Mouse (Mus musculus) forebrain, postnatal 0 days (tissue): Measurements from ENCODE around the gene Ylpm1. TPM values are rescaled to one million over a fixed set of nuclear protein-coding genes. Genes with fewer than 3 reads are reported as not detected.

Experiments used
- ATAC-seq: fragments of 200-750 bp; cut with Nextera tagmentation; 2 replicates; pipeline ENCODE4 v1.8.0; 2017; ENCODE audit warnings: mild to moderate bottlenecking, moderate library complexity
- DNase-seq: peaks from one replicate; pipeline ENCODE4 v3.0.0-alpha.2; 2015
- H3K27ac ChIP-seq: fragments of 300-500 bp; sonication (generic); 2 replicates; pipeline ENCODE4 v1.5.1; 2014; ENCODE audit warnings: low read depth, mild to moderate bottlenecking, antibody characterized with exemption, low read length, moderate library complexity, mixed read lengths
- H3K27me3 ChIP-seq: fragments of 300-500 bp; sonication (generic); 2 replicates; pipeline ENCODE4 v1.6.1; 2014; ENCODE audit warnings: mild to moderate bottlenecking, low read length, mixed read lengths; ENCODE audit not compliant: insufficient read depth
- H3K36me3 ChIP-seq: fragments of 300-500 bp; sonication (generic); 2 replicates; pipeline ENCODE4 v1.6.1; 2014; ENCODE audit warnings: mild to moderate bottlenecking, moderate library complexity; ENCODE audit not compliant: insufficient read depth
- H3K4me1 ChIP-seq: fragments of 300-500 bp; sonication (generic); 2 replicates; pipeline ENCODE4 v1.6.1; 2014; ENCODE audit warnings: antibody characterized with exemption; ENCODE audit not compliant: insufficient read depth
- H3K4me2 ChIP-seq: fragments of 300-500 bp; sonication (generic); 2 replicates; pipeline ENCODE4 v1.6.1; 2014; ENCODE audit warnings: low read depth, mild to moderate bottlenecking, moderate library complexity
- H3K4me3 ChIP-seq: fragments of 300-500 bp; sonication (generic); 2 replicates; pipeline ENCODE4 v1.5.1; 2014; ENCODE audit warnings: low read depth, low read length, mixed read lengths
- H3K9ac ChIP-seq: fragments of 300-500 bp; sonication (generic); 2 replicates; pipeline ENCODE4 v1.6.1; 2014; ENCODE audit warnings: mild to moderate bottlenecking
- H3K9me3 ChIP-seq: fragments of 300-500 bp; sonication (generic); 2 replicates; pipeline ENCODE4 v1.6.1; 2016; ENCODE audit warnings: low read length
- CTCF ChIP-seq: sonication (generic); IDR thresholded peaks from 2 replicates; pipeline ENCODE4 v1.5.1; 2016; ENCODE audit warnings: antibody characterized with exemption, control low read depth, low read depth
- WGBS: fragments of 180-500 bp; shearing (Covaris S2); extraction: QIAGEN DNeasy Blood & Tissue Kit; methylation state at CpG from one replicate; pipeline ENCODE4 v1.1.7; 2014; 5-methylcytosine and 5-hydroxymethylcytosine counted together
- polyA plus RNA-seq: library from polyadenylated mRNA; unstranded; fragments of >200 nt; fragmentation: Nextera tagmentation; extraction: Ambion mirVana; gene quantifications from 2 replicates; pipeline ENCODE4 v1.2.1, GENCODE M21; 2015
- total RNA-seq: library from RNA; depleted of rRNA; stranded (reverse); fragments of >200 nt; gene quantifications from 2 replicates; pipeline ENCODE4 v1.2.3, GENCODE M21; 2014

The Ylpm1 gene
- total and polyA plus RNA-seq, 2 experiments from 2014 or later = 23.4 to 59.6 TPM

GRCm38 (mm10) chr12:85095859-85096258 lies 99.7 kb downstream of the Ylpm1 start:
- WGBS = 82% methylated on average over 7 of the region's 7 CpGs
- DNase-seq = no peak
- H3K27me3 ChIP-seq = no peaks in the 10 kb centered on the region
- H3K9ac ChIP-seq = no peak overlapping the region
- H3K4me1 ChIP-seq = no peaks in the 10 kb centered on the region
- H3K4me3 ChIP-seq = no peak overlapping the region
- ATAC-seq = no peak
- TF ChIP-seq CTCF = no peak
- no peak overlapping the region for H3K4me2 ChIP-seq
- H3K9me3 ChIP-seq = no peaks in the 10 kb centered on the region
- no peak overlapping the region for H3K27ac ChIP-seq
- H3K36me3 ChIP-seq = no peaks in the 10 kb centered on the region; the same call in 1 of the 2 replicates

DNA sequence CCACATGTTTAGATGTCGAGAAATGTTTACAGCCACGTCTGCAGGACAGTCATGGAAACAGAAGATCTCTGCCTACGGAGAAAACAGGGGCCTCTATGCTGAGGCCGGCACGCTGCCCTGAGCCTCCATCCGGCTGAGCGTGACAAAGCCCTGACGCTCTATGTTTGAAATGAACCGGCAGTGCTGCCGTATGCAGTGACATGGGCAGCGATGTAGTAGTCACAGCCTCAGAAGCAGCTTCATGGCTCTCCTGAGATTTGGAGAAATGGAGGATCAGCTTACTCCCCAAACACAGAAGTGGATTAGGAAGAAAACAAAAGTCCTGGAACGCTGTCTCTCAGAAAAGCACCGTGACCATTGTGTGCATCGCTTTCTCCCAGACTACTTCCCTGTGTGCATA lies 104.9 kb downstream of the Ylpm1 start:
- H3K4me2 ChIP-seq = no peak overlapping the region
- ATAC-seq = no peak
- H3K27ac ChIP-seq = no peak overlapping the region
- no peaks in the 10 kb centered on the region for H3K36me3 ChIP-seq
- no peaks in the 10 kb centered on the region for H3K9me3 ChIP-seq
- 50% methylated on average over 14 of the region's 14 CpGs for WGBS
- no peak overlapping the region for H3K9ac ChIP-seq
- no peak overlapping the region for H3K4me3 ChIP-seq
- no peak for DNase-seq
- no peak for TF ChIP-seq CTCF
- H3K4me1 ChIP-seq = no peaks in the 10 kb centered on the region
- no peaks in the 10 kb centered on the region for H3K27me3 ChIP-seq

DNA sequence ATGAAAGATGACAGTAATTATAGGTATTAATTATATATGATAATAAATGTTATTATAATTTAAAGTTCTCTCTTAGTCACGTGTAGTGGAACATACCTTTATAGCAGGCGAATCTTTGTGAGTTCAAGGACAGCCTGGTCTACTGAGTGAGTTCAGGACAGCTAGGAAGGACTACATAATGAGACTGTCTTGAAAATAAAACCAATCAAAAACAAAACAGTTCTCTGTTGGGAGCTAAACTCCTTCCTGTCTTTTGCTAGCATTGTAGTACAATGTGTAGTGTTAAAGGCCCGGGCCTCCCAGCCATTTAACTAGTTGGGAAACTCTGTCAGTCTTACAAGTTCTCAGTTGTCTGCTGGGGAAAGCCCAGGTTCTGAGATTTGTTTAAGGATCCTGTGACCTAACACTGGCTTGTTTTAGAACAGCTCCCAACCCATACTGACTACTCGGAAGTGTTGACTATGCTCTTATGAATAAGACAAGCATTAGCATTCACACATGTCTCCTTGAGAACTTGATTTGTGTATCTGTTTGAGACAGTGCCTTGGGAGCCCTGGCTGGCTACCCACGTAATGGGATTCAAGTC lies 105.5 kb downstream of the Ylpm1 start:
- TF ChIP-seq CTCF = no peak
- Histone ChIP-seq H3K27me3 (no peaks in the 10 kb centered on the region), H3K36me3 (no peaks in the 10 kb centered on the region), H3K9ac (no peak overlapping the region), H3K4me3 (no peak overlapping the region), H3K4me2 (no peak overlapping the region), H3K27ac (no peak overlapping the region), H3K4me1 (no peaks in the 10 kb centered on the region), H3K9me3 (no peaks in the 10 kb centered on the region)
- no peak for DNase-seq
- no peak for ATAC-seq
- WGBS = 75% methylated on average over 5 of the region's 5 CpGs

GRCm38 (mm10) chr12:85103096-85103495 lies 107.0 kb downstream of the Ylpm1 start:
- no peak for DNase-seq
- Histone ChIP-seq H3K9ac (no peak overlapping the region), H3K4me3 (no peak overlapping the region), H3K9me3 (no peaks in the 10 kb centered on the region), H3K27me3 (no peaks in the 10 kb centered on the region), H3K27ac (no peak overlapping the region), H3K4me2 (no peak overlapping the region), H3K4me1 (no peaks in the 10 kb centered on the region), H3K36me3 (no peaks in the 10 kb centered on the region)
- ATAC-seq = no peak
- WGBS = 85% methylated on average over 8 of the region's 8 CpGs
- TF ChIP-seq CTCF = no peak

GRCm38 (mm10) chr12:85104789-85105188 lies 108.7 kb downstream of the Ylpm1 start:
- Histone ChIP-seq H3K9ac (no peak overlapping the region), H3K4me2 (no peak overlapping the region), H3K27me3 (no peaks in the 10 kb centered on the region), H3K36me3 (no peaks in the 10 kb centered on the region), H3K27ac (no peak overlapping the region), H3K9me3 (no peaks in the 10 kb centered on the region), H3K4me3 (no peak overlapping the region), H3K4me1 (0 out of 2 replicates have a peak, but pooled peaks cover 2% of the 10 kb centered on the region)
- ATAC-seq (no peak), DNase-seq (no peak)
- WGBS = 81% methylated on average over 8 of the region's 8 CpGs
- TF ChIP-seq CTCF = no peak

DNA sequence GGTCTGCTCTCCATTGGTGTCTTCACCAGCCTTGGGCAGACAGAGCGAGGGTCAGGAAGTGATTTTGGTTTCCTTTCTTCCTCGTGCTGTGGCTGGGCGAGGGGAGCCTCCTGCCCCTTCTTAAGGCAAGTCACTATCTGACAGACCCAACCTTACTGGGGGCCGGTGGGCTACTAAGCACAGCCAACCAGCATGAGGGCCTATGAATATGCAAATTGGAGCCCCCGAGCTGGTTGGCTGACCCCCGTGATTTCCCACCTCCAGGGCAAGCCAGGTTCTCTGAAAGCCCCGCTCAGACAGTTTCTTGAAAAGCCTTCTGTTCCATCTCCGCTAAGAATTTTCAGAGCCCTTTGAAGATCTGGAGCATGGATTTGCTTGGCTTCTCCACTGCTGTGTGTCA lies 110.2 kb downstream of the Ylpm1 start:
- H3K9ac ChIP-seq = no peak overlapping the region
- no peak overlapping the region for H3K4me3 ChIP-seq
- TF ChIP-seq CTCF = no peak
- H3K9me3 ChIP-seq = no peaks in the 10 kb centered on the region
- H3K4me2 ChIP-seq = no peak overlapping the region
- ATAC-seq (no peak), DNase-seq (no peak)
- H3K27me3 ChIP-seq = no peaks in the 10 kb centered on the region
- no peak overlapping the region for H3K27ac ChIP-seq
- no peaks in the 10 kb centered on the region for H3K36me3 ChIP-seq
- WGBS = 6% methylated on average over 8 of the region's 8 CpGs
- 0 out of 2 replicates have a peak, but pooled peaks cover 6% of the 10 kb centered on the region for H3K4me1 ChIP-seq

GRCm38 (mm10) chr12:85108643-85109042 lies 112.5 kb downstream of the Ylpm1 start:
- peaks cover 20% of the 10 kb centered on the region; the same call in 1 of the 2 replicates for H3K4me1 ChIP-seq
- no peak overlapping the region for H3K9ac ChIP-seq
- no peaks in the 10 kb centered on the region for H3K36me3 ChIP-seq
- no peaks in the 10 kb centered on the region for H3K9me3 ChIP-seq
- no peak overlapping the region for H3K4me3 ChIP-seq
- no peak for DNase-seq
- no peaks in the 10 kb centered on the region for H3K27me3 ChIP-seq
- TF ChIP-seq CTCF = no peak
- H3K27ac ChIP-seq = no peak overlapping the region
- no peak overlapping the region for H3K4me2 ChIP-seq
- ATAC-seq = no peak
- WGBS = 48% methylated on average over 3 of the region's 3 CpGs
